Mouse (Mus musculus) midbrain, embryonic 16.5 days (tissue): ENCODE data around the gene Gm10447. TPM values are rescaled to one million over a fixed set of nuclear protein-coding genes. Genes with fewer than 3 reads are reported as not detected.

Experiments
- ATAC-seq: fragments of 200-750 bp; cut with Nextera tagmentation; 2 replicates; pipeline ENCODE4 v1.8.0; 2017; ENCODE audit warnings: moderate TSS enrichment
- H3K27ac ChIP-seq: fragments of 300-500 bp; sonication (generic); 2 replicates; pipeline ENCODE4 v1.5.1; 2014; ENCODE audit warnings: mild to moderate bottlenecking, low read length, mixed read lengths
- H3K27me3 ChIP-seq: fragments of 300-500 bp; sonication (generic); 2 replicates; pipeline ENCODE4 v1.6.1; 2014; ENCODE audit warnings: low read depth, low read length, mixed read lengths; ENCODE audit not compliant: control insufficient read depth, insufficient read depth
- H3K36me3 ChIP-seq: fragments of 300-500 bp; sonication (generic); 2 replicates; pipeline ENCODE4 v1.6.1; 2014; ENCODE audit warnings: mild to moderate bottlenecking, low read length, moderate library complexity, mixed read lengths; ENCODE audit not compliant: control insufficient read depth, insufficient read depth
- H3K4me1 ChIP-seq: fragments of 300-500 bp; sonication (generic); 2 replicates; pipeline ENCODE4 v1.6.1; 2014; ENCODE audit warnings: mild to moderate bottlenecking, low read length, mixed read lengths; ENCODE audit not compliant: control insufficient read depth, insufficient read depth
- H3K4me2 ChIP-seq: fragments of 300-500 bp; sonication (generic); 2 replicates; pipeline ENCODE4 v1.6.1; 2014; ENCODE audit warnings: mild to moderate bottlenecking, low read length, mixed read lengths
- H3K4me3 ChIP-seq: fragments of 300-500 bp; sonication (generic); 2 replicates; pipeline ENCODE4 v1.5.1; 2014; ENCODE audit warnings: low read depth, mild to moderate bottlenecking, low read length, moderate library complexity, mixed read lengths
- H3K9ac ChIP-seq: fragments of 300-500 bp; sonication (generic); 2 replicates; pipeline ENCODE4 v1.6.1; 2014; ENCODE audit warnings: low read depth, low read length, mixed read lengths
- H3K9me3 ChIP-seq: fragments of 300-500 bp; sonication (generic); replicated peaks from 2 replicates; pipeline ENCODE4 v1.6.1; 2014; ENCODE audit warnings: mild to moderate bottlenecking, low read length, mixed read lengths; ENCODE audit not compliant: control insufficient read depth, poor library complexity, severe bottlenecking
- WGBS: fragments of 180-500 bp; shearing (Covaris S2); extraction: QIAGEN DNeasy Blood & Tissue Kit; methylation state at CpG from one replicate; pipeline ENCODE4 v1.1.7; 2014; 5-methylcytosine and 5-hydroxymethylcytosine counted together
- polyA plus RNA-seq: library from polyadenylated mRNA; unstranded; fragments of >200 nt; fragmentation: Nextera tagmentation; extraction: Ambion mirVana; gene quantifications from 2 replicates; pipeline ENCODE4 v1.2.1, GENCODE M21; 2015

The Gm10447 gene
- polyA plus RNA-seq, 1 experiment from 2014 or later = 0.10 TPM

- 96% methylated on average over 9 of the region's 9 CpGs for WGBS
- no peak for ATAC-seq
- peaks cover 4% of the 10 kb centered on the region for H3K4me1 ChIP-seq
Observed at GRCm38 (mm10) chr11:53452396-53452795, 4.5 kb downstream of the Gm10447 start.

DNA sequence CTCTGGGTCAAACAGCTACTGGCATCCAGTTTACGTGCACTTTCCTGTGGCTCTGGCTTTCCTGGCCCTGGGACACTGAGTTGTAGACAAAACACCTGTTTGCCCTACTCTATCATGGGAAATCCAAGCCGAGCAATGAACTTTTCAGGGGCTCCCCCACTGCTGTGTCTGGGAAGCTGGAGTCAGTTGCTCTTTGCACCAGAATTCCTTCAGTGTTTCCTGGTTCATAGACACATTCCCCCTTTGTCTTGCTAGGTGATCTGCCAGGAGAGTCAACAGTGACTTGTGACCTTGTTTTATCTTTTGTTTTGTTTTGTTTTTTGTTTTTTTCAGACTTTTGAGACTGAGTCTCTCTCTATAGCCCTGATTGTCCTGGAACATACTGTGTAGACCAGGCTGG lies 5.5 kb downstream of the Gm10447 start:
- Histone ChIP-seq H3K9ac (no peak overlapping the region), H3K9me3 (no peaks in the 10 kb centered on the region), H3K4me2 (no peak overlapping the region), H3K27ac (no peak overlapping the region), H3K4me1 (no peaks in the 10 kb centered on the region), H3K36me3 (no peaks in the 10 kb centered on the region), H3K4me3 (no peak overlapping the region), H3K27me3 (peaks cover 7% of the 10 kb centered on the region)
- WGBS = 82% methylated on average over 2 of the region's 2 CpGs
- ATAC-seq = no peak

More at GRCm38 (mm10) chr11:53452396-53452795, 4.5 kb downstream of the Gm10447 start:
- no peak overlapping the region for H3K4me3 ChIP-seq
- peaks cover 9% of the 10 kb centered on the region for H3K27me3 ChIP-seq
- H3K4me2 ChIP-seq = no peak overlapping the region
- no peak overlapping the region for H3K27ac ChIP-seq
- H3K9ac ChIP-seq = no peak overlapping the region
- no peaks in the 10 kb centered on the region for H3K9me3 ChIP-seq
- no peaks in the 10 kb centered on the region for H3K36me3 ChIP-seq

GRCm38 (mm10) chr11:53450070-53450705 lies 6.7 kb downstream of the Gm10447 start:
- H3K4me1 ChIP-seq = no peaks in the 10 kb centered on the region
- ATAC-seq = no peak
- no peaks in the 10 kb centered on the region for H3K9me3 ChIP-seq
- H3K9ac ChIP-seq = no peak overlapping the region
- no peak overlapping the region for H3K4me2 ChIP-seq
- no peak overlapping the region for H3K27ac ChIP-seq
- H3K36me3 ChIP-seq = no peaks in the 10 kb centered on the region
- H3K27me3 ChIP-seq = no peaks in the 10 kb centered on the region
- WGBS = 68% methylated on average over 15 of the region's 15 CpGs
- H3K4me3 ChIP-seq = no peak overlapping the region

- no peak overlapping the region for H3K4me3 ChIP-seq
- 81% methylated on average over 1 of the region's 1 CpGs for WGBS
- H3K4me1 ChIP-seq = no peaks in the 10 kb centered on the region
- ATAC-seq = no peak
- no peak overlapping the region for H3K4me2 ChIP-seq
- no peak overlapping the region for H3K9ac ChIP-seq
- no peak overlapping the region for H3K27ac ChIP-seq
- H3K36me3 ChIP-seq = no peaks in the 10 kb centered on the region
- H3K27me3 ChIP-seq = no peaks in the 10 kb centered on the region
- no peaks in the 10 kb centered on the region for H3K9me3 ChIP-seq
Observed at GRCm38 (mm10) chr11:53448529-53448928, 8.4 kb downstream of the Gm10447 start.

DNA sequence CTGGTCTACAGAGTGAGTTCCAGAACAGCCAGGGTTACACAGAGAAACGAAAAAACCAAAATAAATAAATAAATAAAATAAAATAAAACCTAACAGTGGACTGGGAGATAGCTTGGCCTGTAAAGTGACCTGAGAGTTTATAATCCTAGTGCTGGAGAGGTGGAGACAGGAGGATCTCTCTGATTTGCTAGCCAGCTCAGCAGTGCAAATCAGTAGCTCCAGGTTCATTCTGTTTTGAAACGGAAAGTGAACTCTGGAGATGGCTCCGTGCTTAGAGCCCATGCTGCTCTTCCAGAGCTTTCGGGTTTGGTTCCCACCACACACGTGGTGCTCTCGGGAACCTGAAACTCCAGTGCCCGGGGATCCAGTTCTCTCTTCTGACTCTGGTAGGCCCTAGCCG lies 8.9 kb downstream of the Gm10447 start:
- no peaks in the 10 kb centered on the region for H3K36me3 ChIP-seq
- 91% methylated on average over 8 of the region's 8 CpGs for whole genome bisulfite sequencing
- no peak overlapping the region for H3K4me2 ChIP-seq
- no peaks in the 10 kb centered on the region for H3K9me3 ChIP-seq
- no peak overlapping the region for H3K27ac ChIP-seq
- no peak for ATAC-seq
- no peak overlapping the region for H3K4me3 ChIP-seq
- H3K27me3 ChIP-seq = no peaks in the 10 kb centered on the region
- no peaks in the 10 kb centered on the region for H3K4me1 ChIP-seq
- H3K9ac ChIP-seq = no peak overlapping the region

- no peak overlapping the region for H3K4me3 ChIP-seq
- H3K9me3 ChIP-seq = no peaks in the 10 kb centered on the region
- no peak overlapping the region for H3K4me2 ChIP-seq
- WGBS = 88% methylated on average over 13 of the region's 13 CpGs
- H3K9ac ChIP-seq = no peak overlapping the region
- no peak overlapping the region for H3K27ac ChIP-seq
- H3K27me3 ChIP-seq = no peaks in the 10 kb centered on the region
- H3K4me1 ChIP-seq = no peaks in the 10 kb centered on the region
- no peaks in the 10 kb centered on the region for H3K36me3 ChIP-seq
- no peak for ATAC-seq
Observed at GRCm38 (mm10) chr11:53446183-53446582, 10.7 kb downstream of the Gm10447 start.

DNA sequence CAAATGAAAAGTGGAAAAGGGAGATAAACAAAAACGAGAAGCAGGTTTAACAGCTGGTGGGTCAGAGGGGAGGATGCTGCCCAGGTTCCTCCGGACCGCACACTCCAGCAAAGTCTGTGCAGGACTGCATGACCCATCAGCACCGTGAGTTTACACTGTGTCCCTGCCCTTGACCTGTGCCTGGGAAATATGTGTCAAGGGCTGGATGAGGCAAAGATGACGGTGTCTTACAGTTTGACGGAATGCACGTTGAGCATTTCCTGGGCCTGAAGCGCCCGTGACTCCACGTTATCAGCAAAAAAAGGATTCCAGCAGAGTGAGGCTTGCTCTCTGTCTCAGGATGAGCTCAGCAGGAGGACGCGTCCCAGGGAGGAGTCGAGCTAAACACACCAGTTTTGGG lies 11.3 kb downstream of the Gm10447 start:
- H3K9me3 ChIP-seq = no peaks in the 10 kb centered on the region
- H3K4me3 ChIP-seq = no peak overlapping the region
- no peak overlapping the region for H3K27ac ChIP-seq
- H3K36me3 ChIP-seq = no peaks in the 10 kb centered on the region
- ATAC-seq = no peak
- no peaks in the 10 kb centered on the region for H3K4me1 ChIP-seq
- 54% methylated on average over 13 of the region's 13 CpGs for WGBS
- no peak overlapping the region for H3K4me2 ChIP-seq
- H3K9ac ChIP-seq = no peak overlapping the region
- no peaks in the 10 kb centered on the region for H3K27me3 ChIP-seq

GRCm38 (mm10) chr11:53443861-53444260 lies 13.0 kb downstream of the Gm10447 start:
- Histone ChIP-seq H3K27me3 (no peaks in the 10 kb centered on the region), H3K4me1 (no peaks in the 10 kb centered on the region), H3K27ac (no peak overlapping the region), H3K36me3 (no peaks in the 10 kb centered on the region), H3K4me3 (no peak overlapping the region), H3K9ac (no peak overlapping the region), H3K9me3 (no peaks in the 10 kb centered on the region), H3K4me2 (no peak overlapping the region)
- ATAC-seq = no peak
- WGBS = 40% methylated on average over 6 of the region's 6 CpGs

DNA sequence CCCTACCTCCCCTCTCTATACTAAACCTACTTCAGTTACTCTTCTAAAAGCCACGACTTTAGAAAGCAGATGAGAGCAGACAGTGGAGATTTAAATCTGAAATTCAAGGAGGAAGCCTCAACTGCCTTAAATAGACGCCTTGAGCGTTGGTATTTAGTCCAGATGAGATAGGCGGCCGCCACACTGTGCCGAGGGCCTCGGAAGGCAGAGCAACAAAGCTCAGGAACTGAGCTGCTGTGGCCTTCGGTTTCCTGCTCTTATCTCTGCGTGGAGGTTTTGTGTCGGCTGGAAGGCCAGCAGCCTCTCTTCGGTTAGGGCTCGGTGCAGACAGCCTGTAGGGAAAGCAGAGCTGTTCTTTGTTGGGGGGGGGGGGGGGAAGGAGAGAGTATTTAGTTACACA lies 15.0 kb downstream of the Gm10447 start:
- H3K27me3 ChIP-seq = no peaks in the 10 kb centered on the region
- WGBS = 42% methylated on average over 12 of the region's 12 CpGs
- no peak overlapping the region for H3K4me2 ChIP-seq
- no peaks in the 10 kb centered on the region for H3K36me3 ChIP-seq
- no peaks in the 10 kb centered on the region for H3K4me1 ChIP-seq
- no peak overlapping the region for H3K27ac ChIP-seq
- no peak overlapping the region for H3K9ac ChIP-seq
- H3K4me3 ChIP-seq = no peak overlapping the region
- ATAC-seq = no peak
- no peaks in the 10 kb centered on the region for H3K9me3 ChIP-seq
